Mouse (Mus musculus) lung, embryonic 15.5 days (tissue): ENCODE measurements at regions not wholly inside any gene's neighbourhood (a gene's known extent, or its start where the extent isn't known, plus 50 kb on each side); places are given as distances from the start of the nearest gene placed in this dataset.

Experiments used
- ATAC-seq: fragments of 200-750 bp; cut with Nextera tagmentation; 2 replicates; pipeline ENCODE4 v1.8.0; 2017; ENCODE audit warnings: moderate number of reproducible peaks, borderline replicate concordance; ENCODE audit not compliant: low FRiP score, low TSS enrichment; ENCODE audit errors: extremely low read depth
- H3K27ac ChIP-seq: fragments of 300-500 bp; sonication (generic); 2 replicates; pipeline ENCODE4 v1.5.1; 2015; ENCODE audit warnings: moderate library complexity, mild to moderate bottlenecking, inconsistent platforms
- H3K27me3 ChIP-seq: fragments of 300-500 bp; sonication (generic); 2 replicates; pipeline ENCODE4 v1.6.1; 2015; ENCODE audit warnings: inconsistent platforms
- H3K36me3 ChIP-seq: fragments of 300-500 bp; sonication (generic); 2 replicates; pipeline ENCODE4 v1.6.1; 2015; ENCODE audit warnings: inconsistent platforms
- H3K4me1 ChIP-seq: fragments of 300-500 bp; sonication (generic); 2 replicates; pipeline ENCODE4 v1.6.1; 2015; ENCODE audit warnings: inconsistent platforms
- H3K4me2 ChIP-seq: fragments of 300-500 bp; sonication (generic); 2 replicates; pipeline ENCODE4 v1.6.1; 2015; ENCODE audit warnings: inconsistent platforms, mild to moderate bottlenecking, moderate library complexity
- H3K4me3 ChIP-seq: fragments of 300-500 bp; sonication (generic); 2 replicates; pipeline ENCODE4 v1.5.1; 2015; ENCODE audit warnings: mild to moderate bottlenecking, inconsistent platforms
- H3K9ac ChIP-seq: fragments of 300-500 bp; sonication (generic); 2 replicates; pipeline ENCODE4 v1.6.1; 2015; ENCODE audit warnings: inconsistent platforms
- H3K9me3 ChIP-seq: fragments of 300-500 bp; sonication (generic); 2 replicates; pipeline ENCODE4 v1.6.1; 2016; ENCODE audit warnings: inconsistent platforms
- whole genome bisulfite sequencing: fragments of 180-500 bp; shearing (Covaris S2); methylation state at CpG from one replicate; pipeline ENCODE4 v1.1.7; 2015; 5-methylcytosine and 5-hydroxymethylcytosine counted together

DNA sequence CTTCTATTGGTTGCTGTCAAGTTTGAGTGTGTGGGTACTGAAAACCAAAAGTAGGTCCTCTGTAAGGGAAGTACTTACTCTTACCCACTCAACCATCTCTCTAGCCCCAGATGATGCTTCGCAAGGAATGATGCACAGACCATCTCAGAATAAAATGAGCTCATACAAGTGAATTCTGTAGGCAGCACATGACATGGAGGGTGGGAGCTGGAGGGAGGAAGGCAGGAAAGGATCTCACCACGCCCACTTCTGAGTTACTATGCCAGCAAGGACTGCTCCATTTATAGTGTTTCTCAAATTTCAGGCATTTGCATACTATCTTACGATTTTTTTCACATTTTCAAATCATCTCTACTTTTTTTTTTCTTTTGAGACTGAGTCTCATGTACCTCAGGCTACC lies 273.8 kb upstream of the Rack1 start:
- no peaks in the 10 kb centered on the region for H3K9me3 ChIP-seq
- WGBS = 72% methylated on average over 3 of the region's 3 CpGs
- H3K4me2 ChIP-seq = no peak overlapping the region
- H3K27ac ChIP-seq = no peak overlapping the region
- no peak for ATAC-seq
- H3K9ac ChIP-seq = no peak overlapping the region
- H3K4me3 ChIP-seq = no peak overlapping the region
- H3K27me3 ChIP-seq = no peaks in the 10 kb centered on the region
- no peaks in the 10 kb centered on the region for H3K4me1 ChIP-seq
- H3K36me3 ChIP-seq = no peaks in the 10 kb centered on the region

- WGBS = 47% methylated on average over 5 of the region's 5 CpGs
Measured at GRCm38 (mm10) chr11:48525517-48525916, 274.6 kb upstream of the Rack1 start.

GRCm38 (mm10) chr11:48506886-48507285 lies 293.2 kb upstream of the Rack1 start:
- Histone ChIP-seq H3K27me3 (no peaks in the 10 kb centered on the region), H3K36me3 (no peaks in the 10 kb centered on the region), H3K9me3 (no peaks in the 10 kb centered on the region), H3K4me2 (no peak overlapping the region), H3K4me3 (no peak overlapping the region), H3K27ac (no peak overlapping the region), H3K4me1 (no peaks in the 10 kb centered on the region), H3K9ac (no peak overlapping the region)
- 73% methylated on average over 3 of the region's 3 CpGs for WGBS
- ATAC-seq = no peak

More at GRCm38 (mm10) chr11:48525517-48525916, 274.6 kb upstream of the Rack1 start:
- H3K4me3 ChIP-seq = no peak overlapping the region
- no peak overlapping the region for H3K9ac ChIP-seq
- H3K27ac ChIP-seq = no peak overlapping the region
- H3K4me2 ChIP-seq = no peak overlapping the region
- no peaks in the 10 kb centered on the region for H3K4me1 ChIP-seq
- H3K27me3 ChIP-seq = no peaks in the 10 kb centered on the region
- H3K36me3 ChIP-seq = no peaks in the 10 kb centered on the region
- ATAC-seq = no peak
- no peaks in the 10 kb centered on the region for H3K9me3 ChIP-seq

- H3K27me3 ChIP-seq = no peaks in the 10 kb centered on the region
- no peak overlapping the region for H3K9ac ChIP-seq
- H3K4me3 ChIP-seq = no peak overlapping the region
- H3K9me3 ChIP-seq = no peaks in the 10 kb centered on the region
- no peaks in the 10 kb centered on the region for H3K4me1 ChIP-seq
- no peak overlapping the region for H3K4me2 ChIP-seq
- no peaks in the 10 kb centered on the region for H3K36me3 ChIP-seq
- H3K27ac ChIP-seq = no peak overlapping the region
- WGBS = 33% methylated on average over 10 of the region's 10 CpGs
- no peak for ATAC-seq
Measured at GRCm38 (mm10) chr11:48502011-48502806, 297.9 kb upstream of the Rack1 start.

- Histone ChIP-seq H3K36me3 (no peaks in the 10 kb centered on the region), H3K27ac (no peak overlapping the region), H3K9me3 (no peaks in the 10 kb centered on the region), H3K27me3 (no peaks in the 10 kb centered on the region), H3K4me3 (no peak overlapping the region), H3K4me1 (no peaks in the 10 kb centered on the region), H3K4me2 (no peak overlapping the region), H3K9ac (no peak overlapping the region)
- no peak for ATAC-seq
- WGBS = 85% methylated on average over 1 of the region's 1 CpGs
Measured at GRCm38 (mm10) chr11:48499057-48499456, 301.1 kb upstream of the Rack1 start.

- H3K27me3 ChIP-seq = no peaks in the 10 kb centered on the region
- no peak for ATAC-seq
Measured at GRCm38 (mm10) chr11:48488308-48488707, 311.8 kb upstream of the Rack1 start.

GRCm38 (mm10) chr11:48464036-48464435 lies 336.1 kb upstream of the Rack1 start:
- Histone ChIP-seq H3K9me3 (no peaks in the 10 kb centered on the region), H3K9ac (no peak overlapping the region), H3K4me2 (no peak overlapping the region), H3K27me3 (no peaks in the 10 kb centered on the region), H3K4me1 (no peaks in the 10 kb centered on the region), H3K4me3 (no peak overlapping the region), H3K36me3 (no peaks in the 10 kb centered on the region), H3K27ac (no peak overlapping the region)
- ATAC-seq = no peak
- 47% methylated on average over 4 of the region's 4 CpGs for WGBS

More at GRCm38 (mm10) chr11:48488308-48488707, 311.8 kb upstream of the Rack1 start:
- H3K27ac ChIP-seq = no peak overlapping the region
- H3K9ac ChIP-seq = no peak overlapping the region
- H3K36me3 ChIP-seq = no peaks in the 10 kb centered on the region
- no peak overlapping the region for H3K4me2 ChIP-seq
- no peaks in the 10 kb centered on the region for H3K9me3 ChIP-seq
- WGBS = 21% methylated on average over 1 of the region's 1 CpGs
- H3K4me3 ChIP-seq = no peak overlapping the region
- no peaks in the 10 kb centered on the region for H3K4me1 ChIP-seq

- no peak overlapping the region for H3K27ac ChIP-seq
- 96% methylated on average over 1 of the region's 1 CpGs for WGBS
- H3K36me3 ChIP-seq = no peaks in the 10 kb centered on the region
- no peaks in the 10 kb centered on the region for H3K4me1 ChIP-seq
- ATAC-seq = no peak
- no peak overlapping the region for H3K4me2 ChIP-seq
- no peak overlapping the region for H3K4me3 ChIP-seq
- H3K9me3 ChIP-seq = no peaks in the 10 kb centered on the region
- H3K27me3 ChIP-seq = no peaks in the 10 kb centered on the region
- no peak overlapping the region for H3K9ac ChIP-seq
Measured at GRCm38 (mm10) chr11:48449883-48450282, 350.2 kb upstream of the Rack1 start.

DNA sequence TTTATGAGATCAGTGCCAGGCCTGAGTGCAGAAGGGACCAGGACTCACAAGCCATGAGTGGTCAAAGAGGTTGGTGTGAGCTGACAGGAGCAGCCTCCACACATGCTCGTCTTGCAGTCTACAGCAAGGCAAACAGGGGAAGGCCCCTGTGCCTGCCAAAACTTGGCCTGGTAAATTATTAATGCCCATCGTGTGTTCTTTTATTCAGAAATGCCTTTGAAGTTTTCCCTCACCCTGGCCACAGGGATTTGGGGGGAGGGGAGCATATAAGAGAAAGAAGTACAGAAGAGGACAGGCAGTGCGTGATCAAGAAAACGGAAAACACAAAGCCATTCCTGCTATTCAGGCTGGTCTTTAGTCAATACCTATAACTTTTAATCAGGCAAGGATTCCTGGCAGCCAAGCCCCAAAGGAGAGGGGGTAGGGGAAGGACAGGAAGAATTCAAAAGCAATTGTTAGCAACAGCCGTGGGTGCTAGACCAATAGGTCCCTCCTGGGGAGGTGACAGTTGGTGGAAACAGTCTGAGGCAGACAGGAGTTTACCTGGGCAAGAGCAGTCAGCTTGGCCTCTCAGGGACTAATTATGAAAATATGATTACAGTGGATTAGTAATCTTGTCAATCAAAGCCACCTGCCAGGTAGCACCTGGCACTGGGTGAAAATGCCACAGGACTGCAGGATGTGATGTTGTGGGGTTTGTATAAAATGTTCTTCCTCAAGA lies 357.4 kb upstream of the Rack1 start:
- Histone ChIP-seq H3K27ac (no peak overlapping the region), H3K36me3 (no peaks in the 10 kb centered on the region), H3K9me3 (no peaks in the 10 kb centered on the region), H3K4me1 (no peaks in the 10 kb centered on the region), H3K9ac (no peak overlapping the region), H3K27me3 (no peaks in the 10 kb centered on the region), H3K4me3 (no peak overlapping the region), H3K4me2 (no peak overlapping the region)
- 28% methylated on average over 5 of the region's 5 CpGs for WGBS
- ATAC-seq = peak; percentile 65

- Histone ChIP-seq H3K4me1 (no peaks in the 10 kb centered on the region), H3K36me3 (no peaks in the 10 kb centered on the region), H3K27ac (no peak overlapping the region), H3K27me3 (no peaks in the 10 kb centered on the region), H3K9ac (no peak overlapping the region), H3K9me3 (no peaks in the 10 kb centered on the region), H3K4me3 (no peak overlapping the region), H3K4me2 (no peak overlapping the region)
- no peak for ATAC-seq
- 78% methylated on average over 3 of the region's 3 CpGs for WGBS
Measured at GRCm38 (mm10) chr11:48436712-48437111, 363.4 kb upstream of the Rack1 start.

GRCm38 (mm10) chr11:48431316-48431715 lies 368.8 kb upstream of the Rack1 start:
- H3K27ac ChIP-seq = no peak overlapping the region
- H3K4me3 ChIP-seq = no peak overlapping the region
- no peak overlapping the region for H3K4me2 ChIP-seq
- H3K9ac ChIP-seq = no peak overlapping the region
- H3K4me1 ChIP-seq = 0 out of 2 replicates have a peak, but pooled peaks cover 10% of the 10 kb centered on the region
- no peaks in the 10 kb centered on the region for H3K27me3 ChIP-seq
- H3K36me3 ChIP-seq = no peaks in the 10 kb centered on the region
- no peaks in the 10 kb centered on the region for H3K9me3 ChIP-seq
- ATAC-seq = no peak

DNA sequence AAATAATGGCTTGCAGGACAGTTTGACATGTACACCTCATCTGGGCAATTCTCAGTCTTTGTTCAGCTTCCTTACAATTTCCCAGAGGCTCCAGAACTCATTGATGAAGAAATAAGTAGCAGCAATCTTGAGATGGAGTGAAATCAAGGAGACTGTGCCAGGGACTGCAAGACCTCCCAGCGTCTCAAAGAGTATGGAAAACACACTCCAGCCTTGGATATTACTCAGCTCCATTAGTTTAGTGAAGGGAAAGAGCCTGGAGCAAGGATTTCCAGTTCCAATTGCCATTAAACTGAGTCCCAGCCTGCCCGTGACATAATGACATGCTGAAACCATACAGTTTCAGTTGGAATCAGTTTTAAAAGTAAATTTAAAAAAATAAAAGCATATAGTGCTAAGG lies 372.7 kb upstream of the Rack1 start:
- Histone ChIP-seq H3K9ac (no peak overlapping the region), H3K27ac (peak overlapping the region; percentile 20; the same call in 1 of the 2 replicates)

More for the DNA sequence above, 372.7 kb upstream of the Rack1 start:
- no peak overlapping the region for H3K4me3 ChIP-seq
- no peaks in the 10 kb centered on the region for H3K36me3 ChIP-seq
- no peaks in the 10 kb centered on the region for H3K9me3 ChIP-seq
- no peak overlapping the region for H3K4me2 ChIP-seq
- ATAC-seq = no peak
- H3K4me1 ChIP-seq = 0 out of 2 replicates have a peak, but pooled peaks cover 10% of the 10 kb centered on the region
- 51% methylated on average over 2 of the region's 2 CpGs for WGBS
- H3K27me3 ChIP-seq = no peaks in the 10 kb centered on the region
